In genomic region chr1:136014796-136015502, GRCm38 (mm10) we compare ENCODE assay signal across 25 mouse cellular contexts. TPM values are rescaled to one million over a fixed set of nuclear protein-coding genes. Genes with fewer than 3 reads are reported as not detected.
DNase-seq lines count a peak whose midpoint lies in the region; ATAC-seq lines count a peak whose summit lies in the region.
"Had no signal": no experiment of that assay in that cellular context is flagged by ENCODE, and none has a peak within 500 bp of the region (broad histone marks: within the 10 kb centered on the region; RNA-seq: fewer than 3 reads in every experiment).

No protein-coding gene starts in this region.

- H3K4me3 ChIP-seq in heart, embryonic 12.5 days, result no peak overlapping the region
- no peak overlapping the region for H3K4me3 ChIP-seq in liver, embryonic 11.5 days (ENCODE audit: low read depth, low read length)
- H3K4me3 ChIP-seq: forebrain, embryonic 13.5 days; heart, embryonic 15.5 days had no signal

- H3K27me3 ChIP-seq in heart, embryonic 12.5 days (replicated peaks), result no peaks in the 10 kb centered on the region
- H3K27me3 ChIP-seq in liver, embryonic 11.5 days (replicated peaks; ENCODE audit: control insufficient read depth, insufficient read depth, low read length), result no peaks in the 10 kb centered on the region
- H3K27me3 ChIP-seq: forebrain, embryonic 13.5 days; heart, embryonic 15.5 days had no signal

- no peak overlapping the region for H3K4me2 ChIP-seq in heart, embryonic 12.5 days
- H3K4me2 ChIP-seq in liver, embryonic 11.5 days, result peak overlapping the region; percentile 53
- H3K4me2 ChIP-seq: forebrain, embryonic 13.5 days; heart, embryonic 15.5 days had no signal

- peaks cover 32% of the 10 kb centered on the region for H3K4me1 ChIP-seq in heart, embryonic 12.5 days (replicated peaks)
- peaks cover 21% of the 10 kb centered on the region for H3K4me1 ChIP-seq in liver, embryonic 11.5 days (replicated peaks; ENCODE audit: control insufficient read depth, insufficient read depth, low read length)

- no peaks in the 10 kb centered on the region for H3K9me3 ChIP-seq in heart, embryonic 12.5 days (replicated peaks)
- H3K9me3 ChIP-seq in liver, embryonic 11.5 days (ENCODE audit: control insufficient read depth, low read length), result no peaks in the 10 kb centered on the region
- H3K9me3 ChIP-seq: forebrain, embryonic 13.5 days; heart, embryonic 15.5 days had no signal

- peak overlapping the region; percentile 62 for H3K27ac ChIP-seq in heart, embryonic 12.5 days (ENCODE audit: poor library complexity, severe bottlenecking)
- peak overlapping the region; percentile 86 for H3K27ac ChIP-seq in liver, embryonic 11.5 days (ENCODE audit: low read depth, low read length)
- H3K27ac ChIP-seq: forebrain, embryonic 13.5 days; heart, embryonic 15.5 days; kidney, postnatal 0 days had no signal

- no peak overlapping the region for H3K9ac ChIP-seq in heart, embryonic 12.5 days
- H3K9ac ChIP-seq in liver, embryonic 11.5 days (ENCODE audit: low read depth, low read length), result no peak overlapping the region
- H3K9ac ChIP-seq: forebrain, embryonic 13.5 days; heart, embryonic 15.5 days had no signal

- ATAC-seq in heart, embryonic 12.5 days (ENCODE audit: insufficient number of reproducible peaks, low FRiP score), result peak; percentile 70
- ATAC-seq in liver, embryonic 11.5 days (replicated peaks; ENCODE audit: low FRiP score), result peak; percentile 84
- ATAC-seq in megakaryocyte progenitor cell, adult 5-6 weeks (replicated peaks; ENCODE audit: poor library complexity), result peak; percentile 71
- ATAC-seq: forebrain, embryonic 13.5 days had no signal

- 31% methylated on average over 2 of the region's 2 CpGs for WGBS in heart, embryonic 12.5 days
- 29% methylated on average over 2 of the region's 2 CpGs for WGBS in liver, embryonic 11.5 days

- no peak for DNase-seq in heart, adult 11 months
- DNase-seq in c-Kit-positive CD71-positive TER-119-negative erythroid progenitor cells, embryonic 14.5 days (ENCODE audit: low read depth), result peak; percentile 80
- DNase-seq in liver, embryonic 11.5 days (ENCODE audit: low spot score), result no peak
- no peak for DNase-seq in left cerebral cortex, adult 8-10 months (ENCODE audit: low spot score in 2 of 2)
- DNase-seq in adrenal gland, adult 2 months, result no peak
- no peak for DNase-seq in retina, postnatal 1 day
- DNase-seq: adrenal gland, postnatal 10 days; cerebellum, adult 18-20 months; cerebellum, postnatal 36 days; gastrocnemius, postnatal 10 days; heart, adult 18-20 months; kidney, adult 18-20 months; right cerebral cortex, postnatal 4 days; thymus, postnatal 4 days had no signal

- H3K36me3 ChIP-seq in heart, embryonic 12.5 days, result peaks cover 2% of the 10 kb centered on the region; the same call in 1 of the 2 replicates
- H3K36me3 ChIP-seq in liver, embryonic 11.5 days (ENCODE audit: control insufficient read depth, insufficient read depth, low read length), result no peaks in the 10 kb centered on the region
- H3K36me3 ChIP-seq: heart, embryonic 15.5 days had no signal

RNA-seq across cellular contexts. Expression of gene Tmem9, which starts 7.0 kb away (rescaled TPM):
- polyA plus RNA-seq in heart, embryonic 12.5 days (2016; fragmentation: Nextera tagmentation; extraction: Ambion mirVana), result 126 and 131 TPM in 2 replicates
- polyA plus RNA-seq in liver, embryonic 11.5 days (2014; fragmentation: Nextera tagmentation; extraction: Ambion mirVana), result 79.6 and 92.6 TPM in 2 replicates
- total RNA-seq in megakaryocyte progenitor cell, adult 5-6 weeks (2015), result 5.8 and 12.7 TPM in 2 replicates
- total RNA-seq in megakaryocyte progenitor cell, adult 5-6 weeks (2017), result 5.1 and 9.2 TPM in 2 replicates
- 10 to 100 TPM; 56.1 to 74.4 (median 67.6) TPM for total RNA-seq in left cerebral cortex, adult 8-10 months (2022)
- 10 to 100 TPM; 39.5 to 46.4 TPM for total RNA-seq in adrenal gland, adult 2 months (2021)
- polyA plus RNA-seq in adrenal gland, adult 2 months (2012; rRNA removed), result 102 and 112 TPM in 2 replicates

RNA-seq across cellular contexts. Expression of gene Igfn1, which starts 8.8 kb away (rescaled TPM):
- polyA plus RNA-seq in heart, embryonic 12.5 days (2016; fragmentation: Nextera tagmentation; extraction: Ambion mirVana), result 0.06 TPM in 1 of 2 replicates, not detected in the other
- polyA plus RNA-seq in liver, embryonic 11.5 days (2014; fragmentation: Nextera tagmentation; extraction: Ambion mirVana), result not detected in 2 replicates
- total RNA-seq in megakaryocyte progenitor cell, adult 5-6 weeks (2015), result not detected in 2 replicates
- total RNA-seq in megakaryocyte progenitor cell, adult 5-6 weeks (2017), result not detected in 2 replicates
- total RNA-seq in left cerebral cortex, adult 8-10 months (2022), result 10 to 100 TPM; 14.0 to 17.5 (median 14.3) TPM
- total RNA-seq in adrenal gland, adult 2 months (2021), result under 1 TPM in 1 of 2 experiments, not detected in 1; 0.17 TPM
- polyA plus RNA-seq in adrenal gland, adult 2 months (2012; rRNA removed), result 0.16 and 0.17 TPM in 2 replicates
- total RNA-seq: hematopoietic stem cell, adult 5-6 weeks had no signal
- polyA plus RNA-seq: forebrain, embryonic 13.5 days; heart, embryonic 15.5 days; lung, embryonic 16.5 days; midbrain, postnatal 0 days had no signal

RNA-seq across cellular contexts. Expression of gene Ascl5, which starts 35.7 kb away (rescaled TPM):
- polyA plus RNA-seq in heart, embryonic 12.5 days (2016; fragmentation: Nextera tagmentation; extraction: Ambion mirVana), result not detected in 2 replicates
- polyA plus RNA-seq in liver, embryonic 11.5 days (2014; fragmentation: Nextera tagmentation; extraction: Ambion mirVana), result 0.47 TPM in 1 of 2 replicates, not detected in the other
- not detected in 2 replicates for total RNA-seq in megakaryocyte progenitor cell, adult 5-6 weeks (2015)
- total RNA-seq in megakaryocyte progenitor cell, adult 5-6 weeks (2017), result not detected in 2 replicates
- total RNA-seq in left cerebral cortex, adult 8-10 months (2022), result 1 to 10 TPM; 1.2 to 2.5 (median 2.1) TPM
- total RNA-seq in adrenal gland, adult 2 months (2021), result not detected
- polyA plus RNA-seq in adrenal gland, adult 2 months (2012; rRNA removed), result 0.39 TPM in 1 of 2 replicates, not detected in the other
- total RNA-seq: adrenal gland, postnatal 10 days; gastrocnemius, postnatal 10 days; heart, adult 18-20 months; hematopoietic stem cell, adult 5-6 weeks; layer of hippocampus, adult 18-20 months; layer of hippocampus, postnatal 25 days; neutrophil, adult 5-6 weeks had no signal
- polyA plus RNA-seq: forebrain, embryonic 13.5 days; heart, embryonic 15.5 days; kidney, postnatal 0 days; lung, embryonic 16.5 days had no signal

RNA-seq across cellular contexts. Expression of gene Cacna1s, which starts 37.6 kb away (rescaled TPM):
- polyA plus RNA-seq in heart, embryonic 12.5 days (2016; fragmentation: Nextera tagmentation; extraction: Ambion mirVana), result 0.57 and 0.78 TPM in 2 replicates
- polyA plus RNA-seq in liver, embryonic 11.5 days (2014; fragmentation: Nextera tagmentation; extraction: Ambion mirVana), result 0.09 and 0.45 TPM in 2 replicates
- total RNA-seq in megakaryocyte progenitor cell, adult 5-6 weeks (2015), result not detected in 2 replicates
- not detected in 2 replicates for total RNA-seq in megakaryocyte progenitor cell, adult 5-6 weeks (2017)
- 1 to 10 TPM in 3 of 4 experiments, under 1 TPM in 1; 0.83 to 1.6 (median 1.4) TPM for total RNA-seq in left cerebral cortex, adult 8-10 months (2022)
- 1 to 10 TPM in 1 of 2 experiments, under 1 TPM in 1; 0.17 to 1.2 TPM for total RNA-seq in adrenal gland, adult 2 months (2021)
- 0.15 and 0.40 TPM in 2 replicates for polyA plus RNA-seq in adrenal gland, adult 2 months (2012; rRNA removed)
- total RNA-seq: neutrophil, adult 5-6 weeks had no signal
- polyA plus RNA-seq: forebrain, embryonic 13.5 days had no signal

Comparison
In these comparisons a context has a peak if more than half of its experiments do, and no peak if none do; other contexts are left out.
1. RNA of gene Igfn1, which starts 8.8 kb away (total RNA-seq): 14.0 to 17.5 TPM in left cerebral cortex, adult 8-10 months; 0.17 TPM in adrenal gland, adult 2 months and not detected in megakaryocyte progenitor cell, adult 5-6 weeks; every median in the first group is over 10 times any median in the second.
2. Peak in every context shown above with its lines, with median percentiles within 50 percentile points of each other: ATAC-seq.